In genomic region chr17:3457914-3458681, GRCm38 (mm10) we compare ENCODE assay signal across 15 mouse cellular contexts.
"Had no signal": no experiment of that assay in that cellular context is flagged by ENCODE, and none has a peak within 500 bp of the region (broad histone marks: within the 10 kb centered on the region; RNA-seq: fewer than 3 reads in every experiment).

No protein-coding gene starts in this region.

- DNase-seq: kidney, adult 2 months; kidney, postnatal 25 days; layer of hippocampus, adult 9-11 months; liver, postnatal 0 days; lung, embryonic 14.5 days; midbrain, embryonic 14.5 days; thymus, adult 18-20 months; thymus, postnatal 4 days had no signal

- H3K4me2 ChIP-seq: liver, embryonic 11.5 days; lung, embryonic 14.5 days had no signal

- H3K9ac ChIP-seq: liver, embryonic 14.5 days; liver, postnatal 0 days; lung, embryonic 14.5 days had no signal

- ATAC-seq: intestine, postnatal 0 days; liver, postnatal 0 days; lung, postnatal 0 days had no signal

- H3K27ac ChIP-seq: kidney, postnatal 0 days; layer of hippocampus, adult 2 months; liver, embryonic 14.5 days; macrophage had no signal

- H3K4me3 ChIP-seq: layer of hippocampus, adult 2 months had no signal
